Mouse (Mus musculus): ENCODE data around the gene Ubxn2a. TPM values are rescaled to one million over a fixed set of nuclear protein-coding genes. Genes with fewer than 3 reads are reported as not detected.
"Not testable (repeated sequence)": the region's sequence is repeated elsewhere in the genome, so short reads cannot be mapped to it uniquely, and the experiment has no call there.

Ubxn2a gene
- polyA plus RNA-seq, 1 experiment from 2014 or later: 31.6 TPM

GRCm38 (mm10) chr12:4908391-4908790 is 886 bp upstream of the Ubxn2a start:
- Histone ChIP-seq H3K27ac (no peak overlapping the region), H3K27me3 (replicated peaks) (no peaks in the 10 kb centered on the region), H3K4me3 (replicated peaks) (peak overlapping the region; percentile 80; the same call in 1 of the 2 replicates), H3K9ac (no peak overlapping the region), H3K36me3 (no peaks in the 10 kb centered on the region), H3K4me2 (no peak overlapping the region), H3K4me1 (no peaks in the 10 kb centered on the region), H3K9me3 (no peaks in the 10 kb centered on the region)
- ATAC-seq (ENCODE audit: insufficient read depth, low FRiP score, low read depth): no peak
- WGBS: 87% methylated on average over 7 of the region's 7 CpGs

- peak overlapping the region; percentile 80 for H3K4me3 ChIP-seq (replicated peaks)
- H3K9me3 ChIP-seq: no peaks in the 10 kb centered on the region
- H3K4me2 ChIP-seq: peak overlapping the region; percentile 88
- no peaks in the 10 kb centered on the region for H3K36me3 ChIP-seq
- H3K27ac ChIP-seq: 0 out of 2 replicates have a peak overlapping the region, but pooled peaks have one; percentile 86
- H3K9ac ChIP-seq: no peak overlapping the region
- H3K27me3 ChIP-seq (replicated peaks): no peaks in the 10 kb centered on the region
- ATAC-seq (ENCODE audit: insufficient read depth, low FRiP score, low read depth): no peak
- WGBS: 38% methylated on average over 7 of the region's 7 CpGs
- no peaks in the 10 kb centered on the region for H3K4me1 ChIP-seq
Measured at GRCm38 (mm10) chr12:4906476-4906875, 1.0 kb downstream of the Ubxn2a start.

- no peak overlapping the region for H3K4me3 ChIP-seq (replicated peaks)
- H3K9me3 ChIP-seq: no peaks in the 10 kb centered on the region
- no peak overlapping the region for H3K9ac ChIP-seq
- H3K4me1 ChIP-seq: no peaks in the 10 kb centered on the region
- 76% methylated on average over 7 of the region's 7 CpGs for WGBS
- H3K4me2 ChIP-seq: no peak overlapping the region
- no peak for ATAC-seq (ENCODE audit: insufficient read depth, low FRiP score, low read depth)
- no peak overlapping the region for H3K27ac ChIP-seq
- no peaks in the 10 kb centered on the region for H3K36me3 ChIP-seq
- no peaks in the 10 kb centered on the region for H3K27me3 ChIP-seq (replicated peaks)
Measured at GRCm38 (mm10) chr12:4905946-4906345, 1.6 kb downstream of the Ubxn2a start.

- WGBS: 95% methylated on average over 5 of the region's 5 CpGs
- ATAC-seq (ENCODE audit: insufficient read depth, low FRiP score, low read depth): no peak
- H3K4me3 ChIP-seq (replicated peaks): no peak overlapping the region
- no peak overlapping the region for H3K27ac ChIP-seq
- no peak overlapping the region for H3K9ac ChIP-seq
- no peak overlapping the region for H3K4me2 ChIP-seq
- no peaks in the 10 kb centered on the region for H3K4me1 ChIP-seq
- no peaks in the 10 kb centered on the region for H3K27me3 ChIP-seq (replicated peaks)
- H3K36me3 ChIP-seq: no peaks in the 10 kb centered on the region
- H3K9me3 ChIP-seq: no peaks in the 10 kb centered on the region
Measured at GRCm38 (mm10) chr12:4898024-4898423, 9.5 kb downstream of the Ubxn2a start.

- H3K9me3 ChIP-seq: no peaks in the 10 kb centered on the region
- no peak overlapping the region for H3K4me2 ChIP-seq
- no peak overlapping the region for H3K4me3 ChIP-seq (replicated peaks)
- WGBS: 87% methylated on average over 1 of the region's 1 CpGs
- H3K27ac ChIP-seq: no peak overlapping the region
- H3K9ac ChIP-seq: no peak overlapping the region
- no peaks in the 10 kb centered on the region for H3K36me3 ChIP-seq
- H3K4me1 ChIP-seq: no peaks in the 10 kb centered on the region
- no peaks in the 10 kb centered on the region for H3K27me3 ChIP-seq (replicated peaks)
- ATAC-seq (ENCODE audit: insufficient read depth, low FRiP score, low read depth): no peak
Measured at GRCm38 (mm10) chr12:4889891-4890290, 17.6 kb downstream of the Ubxn2a start.

GRCm38 (mm10) chr12:4889251-4889650 is 18.3 kb downstream of the Ubxn2a start:
- no peak for ATAC-seq (ENCODE audit: insufficient read depth, low FRiP score, low read depth)
- Histone ChIP-seq H3K9me3 (no peaks in the 10 kb centered on the region), H3K4me2 (no peak overlapping the region), H3K27me3 (replicated peaks) (no peaks in the 10 kb centered on the region), H3K4me3 (replicated peaks) (no peak overlapping the region), H3K9ac (no peak overlapping the region), H3K4me1 (no peaks in the 10 kb centered on the region), H3K27ac (no peak overlapping the region), H3K36me3 (no peaks in the 10 kb centered on the region)
- WGBS: 98% methylated on average over 2 of the region's 2 CpGs

GRCm38 (mm10) chr12:4888739-4889138 is 18.8 kb downstream of the Ubxn2a start:
- Histone ChIP-seq H3K4me1 (no peaks in the 10 kb centered on the region), H3K9ac (no peak overlapping the region), H3K4me2 (no peak overlapping the region), H3K9me3 (no peaks in the 10 kb centered on the region), H3K27me3 (replicated peaks) (no peaks in the 10 kb centered on the region), H3K36me3 (no peaks in the 10 kb centered on the region), H3K27ac (no peak overlapping the region), H3K4me3 (replicated peaks) (no peak overlapping the region)
- ATAC-seq (ENCODE audit: insufficient read depth, low FRiP score, low read depth): no peak; the same call in 1 of the 2 replicates

- not testable (repeated sequence) for H3K27ac ChIP-seq; ATAC-seq (ENCODE audit: insufficient read depth, low FRiP score, low read depth); H3K27me3 ChIP-seq (replicated peaks); H3K9me3 ChIP-seq; H3K4me2 ChIP-seq; H3K4me3 ChIP-seq (replicated peaks); H3K4me1 ChIP-seq; H3K36me3 ChIP-seq; H3K9ac ChIP-seq
- WGBS: 93% methylated on average over 4 of the region's 4 CpGs
Measured at GRCm38 (mm10) chr12:4886581-4886980, 20.9 kb downstream of the Ubxn2a start.

- WGBS: 61% methylated on average over 1 of the region's 1 CpGs
- Histone ChIP-seq H3K9ac (no peak overlapping the region), H3K4me2 (no peak overlapping the region), H3K4me3 (replicated peaks) (no peak overlapping the region), H3K9me3 (no peaks in the 10 kb centered on the region), H3K27ac (no peak overlapping the region), H3K36me3 (0 out of 2 replicates have a peak, but pooled peaks cover 2% of the 10 kb centered on the region), H3K27me3 (replicated peaks) (no peaks in the 10 kb centered on the region), H3K4me1 (no peaks in the 10 kb centered on the region)
- ATAC-seq (ENCODE audit: insufficient read depth, low FRiP score, low read depth): no peak
Measured at GRCm38 (mm10) chr12:4885062-4885461, 22.4 kb downstream of the Ubxn2a start.

- Histone ChIP-seq H3K36me3 (peaks cover 9% of the 10 kb centered on the region; the same call in 1 of the 2 replicates), H3K27me3 (replicated peaks) (no peaks in the 10 kb centered on the region), H3K9me3 (no peaks in the 10 kb centered on the region), H3K27ac (no peak overlapping the region), H3K9ac (no peak overlapping the region), H3K4me3 (replicated peaks) (no peak overlapping the region), H3K4me2 (no peak overlapping the region), H3K4me1 (no peaks in the 10 kb centered on the region)
- ATAC-seq (ENCODE audit: insufficient read depth, low FRiP score, low read depth): no peak
- 54% methylated on average over 2 of the region's 2 CpGs for WGBS
Measured at GRCm38 (mm10) chr12:4882086-4882485, 25.4 kb downstream of the Ubxn2a start.

- Histone ChIP-seq H3K4me3 (replicated peaks) (no peak overlapping the region), H3K36me3 (peaks cover 9% of the 10 kb centered on the region; the same call in 1 of the 2 replicates), H3K4me1 (peaks cover 6% of the 10 kb centered on the region), H3K27me3 (replicated peaks) (no peaks in the 10 kb centered on the region), H3K9me3 (no peaks in the 10 kb centered on the region), H3K4me2 (no peak overlapping the region), H3K27ac (no peak overlapping the region), H3K9ac (no peak overlapping the region)
- no peak for ATAC-seq (ENCODE audit: insufficient read depth, low FRiP score, low read depth)
- WGBS: 90% methylated on average over 5 of the region's 5 CpGs
Measured at GRCm38 (mm10) chr12:4879048-4879447, 28.5 kb downstream of the Ubxn2a start.

GRCm38 (mm10) chr12:4878296-4878783 is 29.2 kb downstream of the Ubxn2a start:
- peaks cover 12% of the 10 kb centered on the region for H3K4me1 ChIP-seq
- no peaks in the 10 kb centered on the region for H3K9me3 ChIP-seq
- H3K9ac ChIP-seq: no peak overlapping the region
- peaks cover 9% of the 10 kb centered on the region; the same call in 1 of the 2 replicates for H3K36me3 ChIP-seq
- H3K27ac ChIP-seq: no peak overlapping the region
- H3K27me3 ChIP-seq (replicated peaks): no peaks in the 10 kb centered on the region
- 70% methylated on average over 9 of the region's 9 CpGs for WGBS
- ATAC-seq (ENCODE audit: insufficient read depth, low FRiP score, low read depth): no peak
- H3K4me2 ChIP-seq: no peak overlapping the region
- H3K4me3 ChIP-seq (replicated peaks): no peak overlapping the region

GRCm38 (mm10) chr12:4875623-4876022 is 31.9 kb downstream of the Ubxn2a start:
- Histone ChIP-seq H3K9ac (no peak overlapping the region), H3K4me3 (replicated peaks) (no peak overlapping the region), H3K4me2 (no peak overlapping the region), H3K9me3 (no peaks in the 10 kb centered on the region), H3K27ac (no peak overlapping the region), H3K27me3 (replicated peaks) (no peaks in the 10 kb centered on the region), H3K4me1 (peaks cover 12% of the 10 kb centered on the region), H3K36me3 (peaks cover 7% of the 10 kb centered on the region; the same call in 1 of the 2 replicates)
- no peak for ATAC-seq (ENCODE audit: insufficient read depth, low FRiP score, low read depth)
- 70% methylated on average over 8 of the region's 8 CpGs for WGBS

All from stomach, embryonic 15.5 days (tissue).